Mouse (Mus musculus): ENCODE data around the gene Tfap2d.

Tfap2d gene

DNA sequence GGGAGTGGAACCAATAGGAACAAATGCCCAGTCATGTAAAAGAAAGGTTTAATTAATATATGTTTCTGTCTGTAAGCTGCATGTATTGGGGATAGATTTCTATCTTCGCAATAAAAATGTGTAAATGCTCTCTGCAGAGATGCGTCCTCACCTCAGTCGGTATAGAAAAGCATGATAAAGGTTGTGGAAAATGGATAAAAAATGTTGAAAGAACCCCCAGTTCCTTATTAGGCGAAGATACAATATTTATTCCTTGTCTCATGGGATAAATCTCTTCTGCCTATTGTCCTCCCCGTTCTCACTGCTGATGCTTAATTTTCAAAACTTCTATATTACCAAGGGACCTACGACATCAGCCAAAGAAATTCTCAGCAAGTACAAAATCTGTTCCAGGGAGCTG lies at the start of gene Tfap2d:
TSS of gene Tfap2d (plus strand) at position 392 of the 400 bp plus-strand sequence.
- peak; percentile 37 for DNase-seq (ENCODE audit: low spot score)

DNA sequence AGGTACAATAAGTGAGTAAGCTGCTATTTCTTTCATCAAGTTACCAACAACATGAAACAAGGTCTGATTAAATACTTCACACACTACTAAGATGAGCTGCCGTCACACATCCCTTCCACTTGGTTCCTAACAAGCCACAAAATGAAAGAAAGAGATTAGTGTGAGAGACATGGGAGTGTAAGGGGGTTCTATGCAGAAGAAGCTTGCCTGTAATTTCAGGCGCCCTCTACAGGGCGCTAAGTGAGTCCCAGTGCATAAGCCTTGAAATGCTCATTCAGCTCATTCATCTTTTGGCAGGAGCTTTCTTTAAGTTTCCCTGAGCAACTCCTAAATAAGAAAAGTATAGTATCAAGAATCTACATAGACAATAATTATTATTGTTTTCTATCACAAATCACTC lies 46.5 kb upstream of the Tfap2d start:
- peak; percentile 47 for DNase-seq (ENCODE audit: low spot score)

- DNase-seq (ENCODE audit: low spot score): no peak
Measured at GRCm38 (mm10) chr1:19056861-19057260, 46.0 kb upstream of the Tfap2d start.

GRCm38 (mm10) chr1:19088078-19088477 lies 14.7 kb upstream of the Tfap2d start:
- DNase-seq (ENCODE audit: low spot score): peak; percentile 68

GRCm38 (mm10) chr1:19096921-19097320 lies 5.9 kb upstream of the Tfap2d start:
- DNase-seq (ENCODE audit: low spot score): peak; percentile 17

- no peak for DNase-seq (ENCODE audit: low spot score)
Measured at GRCm38 (mm10) chr1:19103316-19103715, 494 bp downstream of the Tfap2d start.

GRCm38 (mm10) chr1:19103776-19104142 lies 937 bp downstream of the Tfap2d start:
- peak; percentile 23 for DNase-seq (ENCODE audit: low spot score)

DNA sequence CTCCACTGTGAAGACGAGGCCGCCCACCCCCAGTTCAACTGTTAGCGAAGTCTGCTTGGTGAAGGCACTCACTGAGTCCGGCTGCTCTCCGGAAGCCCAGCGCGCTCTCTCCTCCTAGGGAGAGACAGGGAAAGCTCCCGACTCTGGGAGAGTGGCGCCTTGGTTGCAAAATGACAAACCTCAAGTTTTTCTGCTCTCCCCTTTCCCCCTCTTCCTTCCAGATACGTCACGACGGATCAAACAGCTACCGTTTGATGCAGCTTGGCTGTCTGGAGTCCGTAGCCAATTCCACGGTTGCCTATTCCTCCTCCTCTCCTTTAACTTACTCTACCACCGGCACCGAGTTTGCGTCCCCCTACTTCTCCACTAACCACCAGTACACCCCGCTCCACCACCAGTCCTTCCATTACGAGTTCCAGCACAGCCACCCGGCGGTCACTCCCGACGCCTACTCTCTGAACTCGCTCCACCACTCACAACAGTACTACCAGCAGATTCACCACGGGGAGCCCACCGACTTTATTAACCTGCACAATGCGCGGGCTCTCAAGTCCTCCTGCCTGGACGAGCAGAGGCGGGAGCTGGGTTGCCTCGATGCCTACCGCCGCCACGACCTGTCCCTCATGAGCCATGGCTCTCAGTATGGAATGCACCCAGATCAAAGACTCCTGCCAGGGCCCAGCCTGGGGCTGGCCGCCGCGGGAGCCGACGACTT lies 1.5 kb downstream of the Tfap2d start:
- peak; percentile 51 for DNase-seq (ENCODE audit: low spot score)

DNA sequence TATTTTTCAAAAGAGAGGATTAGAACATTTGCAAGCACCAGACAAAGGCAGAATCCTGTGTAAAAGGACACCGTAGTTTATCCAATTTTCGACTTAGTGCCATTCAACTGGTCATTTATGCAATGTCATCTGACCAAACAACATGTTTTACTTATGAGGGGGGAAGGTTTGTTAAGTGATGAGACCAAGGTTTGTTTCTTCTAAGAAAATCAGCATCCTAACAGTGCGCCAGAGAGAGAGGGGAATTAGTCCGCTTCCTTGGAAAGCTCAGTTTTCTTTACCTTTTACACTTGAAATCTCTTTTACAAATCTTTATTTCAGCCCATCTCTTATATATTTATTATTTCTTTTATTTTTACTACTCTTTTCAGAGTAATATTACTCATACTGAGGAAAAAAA lies 3.6 kb downstream of the Tfap2d start:
- DNase-seq (ENCODE audit: low spot score): peak; percentile 36

GRCm38 (mm10) chr1:19106841-19107800 lies 4.3 kb downstream of the Tfap2d start:
- peak; percentile 29 for DNase-seq (ENCODE audit: low spot score)

DNA sequence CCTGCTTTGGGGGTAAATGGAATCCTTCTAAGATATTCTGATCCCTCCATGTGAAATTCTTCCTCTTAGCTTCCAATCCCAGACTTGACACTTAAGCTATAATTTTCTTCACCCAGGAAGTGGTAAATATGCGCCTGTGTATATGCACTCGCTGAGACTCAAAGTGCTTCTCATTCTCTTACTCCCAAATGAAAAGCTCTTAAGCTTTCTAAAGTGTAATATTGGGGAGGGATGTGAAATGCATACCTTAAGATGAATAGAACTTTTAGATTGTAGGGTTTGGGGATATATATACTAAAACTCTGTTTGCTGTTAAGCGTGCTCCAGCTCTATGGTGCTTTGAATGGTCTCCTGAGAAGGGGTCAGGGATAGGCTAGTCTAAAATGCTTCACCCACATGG lies 5.0 kb downstream of the Tfap2d start:
- DNase-seq (ENCODE audit: low spot score): no peak

DNA sequence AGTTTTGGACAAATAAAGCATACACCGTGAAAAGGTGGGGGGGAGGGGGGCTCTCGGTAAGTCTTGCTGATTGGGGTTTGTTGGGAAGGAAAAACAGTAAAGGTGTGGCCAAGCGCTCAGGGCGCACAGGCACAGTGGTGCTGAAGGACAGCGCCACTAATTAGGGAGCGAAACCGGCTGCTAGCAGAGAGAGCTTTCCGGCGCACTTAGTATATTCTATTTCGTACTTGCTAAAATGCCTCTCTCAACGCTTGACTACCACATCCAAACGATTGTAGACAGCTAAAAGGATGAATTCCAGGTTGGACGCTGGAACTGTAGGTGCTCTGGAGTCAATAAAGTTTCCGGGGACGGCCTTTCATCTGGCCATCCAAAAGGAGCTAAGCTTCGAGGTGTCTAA lies 6.9 kb downstream of the Tfap2d start:
- DNase-seq (ENCODE audit: low spot score): peak; percentile 86

- no peak for DNase-seq (ENCODE audit: low spot score)
Measured at GRCm38 (mm10) chr1:19110211-19110610, 7.4 kb downstream of the Tfap2d start.

DNA sequence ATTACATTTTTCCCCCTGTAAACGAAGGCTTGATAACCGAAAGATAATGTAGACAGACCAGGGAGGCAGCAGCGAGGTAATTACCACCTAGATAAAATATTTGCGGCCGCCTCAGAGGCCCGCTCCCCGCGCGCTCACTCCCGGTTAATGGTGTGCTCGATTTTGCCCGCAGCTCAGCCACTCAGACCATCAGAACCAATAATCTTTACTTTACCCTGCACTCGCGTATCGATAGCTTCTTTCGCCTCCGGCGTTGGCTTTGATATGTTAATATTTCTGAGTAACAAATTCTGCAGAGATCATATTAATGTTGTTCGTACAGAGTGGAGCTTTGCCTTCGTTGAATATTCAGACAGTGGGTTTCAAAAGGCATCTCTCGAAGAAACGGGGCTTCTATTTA lies 8.2 kb downstream of the Tfap2d start:
- no peak for DNase-seq (ENCODE audit: low spot score)

DNA sequence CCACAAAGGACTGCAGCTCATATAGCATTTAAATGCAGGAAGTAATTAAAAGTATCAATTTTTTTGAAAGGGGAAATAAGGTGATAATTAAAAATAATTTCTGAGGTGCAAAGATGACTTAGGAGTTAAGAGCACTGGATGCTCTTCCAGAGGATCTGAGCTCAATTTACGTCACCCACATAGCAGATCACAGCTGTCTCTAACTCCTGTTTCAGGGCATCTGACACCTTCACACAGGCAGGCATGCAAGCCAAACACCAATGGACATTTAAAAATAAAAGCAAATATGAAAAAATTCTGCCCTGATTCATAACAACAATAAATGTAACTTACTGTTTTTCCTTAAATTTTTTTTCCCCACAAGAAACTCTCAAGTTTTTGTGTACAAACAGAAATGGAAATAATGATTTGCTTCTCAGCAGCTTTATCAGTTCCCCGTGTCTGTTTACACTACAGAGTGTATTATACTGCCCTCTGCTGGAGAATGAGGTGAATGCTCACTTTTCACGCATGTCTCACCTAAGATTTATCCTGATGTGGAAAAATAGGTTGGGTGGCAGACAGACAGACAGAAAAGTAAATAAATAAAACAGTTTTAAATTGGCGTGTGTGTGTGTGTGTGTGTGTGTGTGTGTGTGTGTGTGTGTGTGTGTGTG lies 76.0 kb downstream of the Tfap2d start:
- DNase-seq (ENCODE audit: low spot score): peak; percentile 86

DNA sequence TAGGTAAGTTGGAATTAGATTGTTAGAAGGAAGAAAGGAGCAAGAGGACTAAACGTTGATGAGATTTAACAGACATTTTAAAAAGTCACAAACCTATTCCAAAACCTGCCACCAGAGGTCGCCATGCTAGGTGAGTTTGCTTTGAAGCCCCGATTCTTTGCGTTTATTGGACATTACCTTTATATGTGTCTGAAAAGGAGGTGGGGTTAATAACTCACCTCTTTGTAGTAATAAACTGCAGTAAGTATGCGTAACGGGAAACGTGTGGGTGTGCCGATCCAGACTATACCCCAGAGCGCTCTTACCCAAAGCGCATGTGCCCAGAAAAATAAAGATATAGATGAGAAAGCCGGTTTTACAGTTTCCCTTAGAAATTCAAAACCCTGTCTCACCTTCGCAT lies 102.8 kb downstream of the Tfap2d start:
- DNase-seq (ENCODE audit: low spot score): peak; percentile 84

GRCm38 (mm10) chr1:19206194-19206593 lies 103.4 kb downstream of the Tfap2d start:
- DNase-seq (ENCODE audit: low spot score): peak; percentile 84

DNA sequence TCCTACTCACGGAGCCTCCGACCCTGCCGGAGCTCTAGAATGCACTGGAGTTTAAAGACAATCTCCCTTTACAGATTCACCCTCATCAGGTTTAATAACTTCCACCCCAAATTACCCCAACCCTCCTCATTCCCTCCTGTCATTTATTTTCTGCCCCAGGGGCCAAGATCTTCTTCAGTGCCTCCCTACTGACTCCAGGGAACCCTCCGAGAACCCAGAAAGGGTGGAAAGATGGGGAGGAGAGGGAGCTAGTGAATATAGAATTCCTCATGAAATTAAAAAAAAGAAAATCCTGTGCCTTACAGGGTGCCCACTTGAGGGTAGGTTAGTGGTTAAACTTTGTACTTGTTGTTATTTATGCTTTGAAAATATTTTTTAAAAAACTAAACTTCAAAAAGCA lies 104.8 kb downstream of the Tfap2d start:
- peak; percentile 34 for DNase-seq (ENCODE audit: low spot score)

GRCm38 (mm10) chr1:19208641-19209358 lies 106.0 kb downstream of the Tfap2d start, which contains the start of gene Tfap2b:
TSS of gene Tfap2b (plus strand) at chr1:19208914.
- peak; percentile 74 for DNase-seq (ENCODE audit: low spot score)

DNA sequence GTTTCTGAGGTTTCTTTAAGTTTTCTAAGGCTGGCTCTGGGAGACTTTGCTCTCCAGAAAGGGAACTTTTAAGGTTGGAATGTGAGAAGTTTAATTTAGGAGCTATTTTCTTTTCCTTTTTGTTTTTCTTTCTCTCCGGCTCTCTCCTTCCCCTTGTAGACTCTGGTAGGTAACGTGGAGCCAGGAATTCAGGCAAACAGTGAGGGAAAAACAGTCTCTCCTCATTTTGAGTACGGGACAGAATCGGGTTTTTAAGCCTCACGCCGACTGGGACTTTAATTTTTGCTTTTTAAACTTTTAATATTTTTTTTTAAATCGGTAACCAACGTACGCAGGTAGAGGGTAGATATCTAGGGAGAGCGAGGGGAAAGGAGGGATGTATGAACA lies 106.5 kb downstream of the Tfap2d start:
- no peak for DNase-seq (ENCODE audit: low spot score)

- DNase-seq (ENCODE audit: low spot score): peak; percentile 70
Measured at GRCm38 (mm10) chr1:19209776-19210175, 107.0 kb downstream of the Tfap2d start.
